Mouse (Mus musculus) cerebellum, postnatal 36 days (tissue): ENCODE data around the gene Dedd2.

Source experiments
- DNase-seq, 2 experiments: peaks; one replicate each; pipeline ENCODE4 v3.0.0; 2021 to 2022; ENCODE audit warnings: mixed read lengths in 2 of 2

Dedd2 gene

GRCm38 (mm10) chr7:25246079-25246758 is 25.8 kb upstream of the Dedd2 start:
- DNase-seq = peak in 1 of 2 experiments; percentile 55

DNA sequence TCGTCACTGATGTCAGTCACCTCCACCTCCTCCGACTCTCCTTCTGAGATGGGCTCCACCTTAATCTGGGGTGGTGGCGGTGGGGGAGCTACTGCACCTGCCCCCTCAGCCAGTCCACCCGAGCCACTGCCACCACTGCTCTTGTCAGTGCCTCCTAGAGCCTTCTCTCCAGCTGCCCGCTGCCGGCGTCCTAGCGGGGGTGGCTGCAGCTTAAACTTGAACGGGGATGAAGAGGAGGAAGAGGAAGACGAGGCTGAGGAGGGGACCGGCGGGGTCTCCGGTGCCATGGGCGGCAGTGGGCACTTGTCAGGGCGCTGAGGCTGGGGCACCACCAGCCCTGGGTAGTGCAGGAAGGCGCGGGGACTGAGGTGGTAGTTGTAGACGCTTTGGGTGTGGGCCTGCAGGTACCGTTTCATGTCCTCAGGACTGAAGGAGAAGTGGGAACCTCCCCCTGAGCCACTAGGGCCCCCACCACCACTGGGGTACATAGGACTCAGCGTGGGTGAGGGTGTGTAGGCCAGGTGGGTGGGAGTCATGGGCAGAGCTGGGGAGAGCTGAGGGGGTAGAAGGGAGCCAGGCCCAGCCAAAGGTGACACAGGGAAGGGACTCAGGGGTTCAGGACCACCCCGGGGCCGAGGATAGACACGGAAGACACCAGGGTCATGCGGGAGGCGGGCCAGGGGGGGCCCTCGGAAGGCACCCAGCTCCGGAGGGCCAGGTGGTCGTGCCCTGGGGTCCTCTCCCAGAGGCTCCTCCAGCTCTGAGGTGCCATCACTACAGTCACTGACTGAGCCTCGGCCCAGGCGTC is 24.4 kb upstream of the Dedd2 start:
- no peak for DNase-seq

DNA sequence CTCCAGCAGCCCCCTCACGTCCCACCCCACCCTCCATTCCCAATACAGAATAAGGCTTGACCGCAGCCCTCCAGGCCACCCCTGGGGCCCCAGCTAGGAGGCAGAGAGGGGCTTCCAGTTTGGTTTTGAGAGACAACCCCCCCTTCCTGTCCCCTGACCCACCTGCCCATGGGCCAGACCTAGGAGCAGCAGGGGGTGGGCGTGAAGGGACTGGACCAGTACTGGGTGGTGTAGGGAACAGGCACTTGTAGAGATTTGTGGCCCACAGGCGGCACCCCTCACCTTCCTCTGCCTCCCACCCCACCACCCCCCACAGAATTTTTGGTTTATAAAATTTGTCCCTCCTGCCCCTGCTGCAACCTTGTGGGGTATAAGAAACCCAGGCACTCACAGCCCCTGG is 22.9 kb upstream of the Dedd2 start:
- no peak for DNase-seq

DNA sequence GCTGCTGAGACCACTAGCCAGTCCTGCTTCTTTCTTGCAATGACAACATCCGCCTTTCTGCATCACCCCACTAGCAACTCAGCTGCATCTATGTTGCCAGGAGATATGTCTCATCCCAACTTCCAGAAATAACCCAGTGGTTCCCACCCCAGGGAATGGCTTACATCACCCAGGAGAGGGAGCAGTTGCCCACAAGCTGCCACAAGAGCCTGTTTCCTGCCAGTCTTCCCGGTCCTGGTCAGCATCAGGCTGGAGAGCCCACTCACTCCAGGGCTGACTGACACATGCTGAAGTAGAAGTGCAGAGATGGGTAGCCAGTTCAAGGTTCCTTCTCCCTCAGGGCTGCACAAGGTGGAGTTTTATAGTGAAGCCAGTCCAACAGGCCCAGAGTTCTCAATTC is 20.6 kb upstream of the Dedd2 start:
- peak; percentile 49 to 58 for DNase-seq

DNA sequence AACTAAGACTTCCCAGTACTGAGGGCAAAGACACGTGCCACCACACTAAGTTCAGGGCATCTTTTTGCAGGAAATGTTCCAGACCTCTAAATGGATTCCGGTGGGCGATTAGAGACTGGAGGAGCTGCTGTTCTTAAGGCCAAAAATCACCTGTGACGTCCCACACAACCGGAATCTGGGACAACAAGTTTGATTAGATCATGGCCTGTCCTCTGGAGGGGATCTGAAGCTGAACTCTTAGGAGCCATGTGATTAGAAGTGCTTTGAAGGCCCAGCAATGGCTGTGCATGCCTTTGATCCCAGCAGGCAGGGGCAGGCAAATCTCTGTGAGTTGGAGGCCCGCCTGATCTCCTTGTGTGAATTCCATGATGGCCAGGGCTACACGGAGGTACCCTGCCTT is 20.2 kb upstream of the Dedd2 start:
- DNase-seq = no peak

DNA sequence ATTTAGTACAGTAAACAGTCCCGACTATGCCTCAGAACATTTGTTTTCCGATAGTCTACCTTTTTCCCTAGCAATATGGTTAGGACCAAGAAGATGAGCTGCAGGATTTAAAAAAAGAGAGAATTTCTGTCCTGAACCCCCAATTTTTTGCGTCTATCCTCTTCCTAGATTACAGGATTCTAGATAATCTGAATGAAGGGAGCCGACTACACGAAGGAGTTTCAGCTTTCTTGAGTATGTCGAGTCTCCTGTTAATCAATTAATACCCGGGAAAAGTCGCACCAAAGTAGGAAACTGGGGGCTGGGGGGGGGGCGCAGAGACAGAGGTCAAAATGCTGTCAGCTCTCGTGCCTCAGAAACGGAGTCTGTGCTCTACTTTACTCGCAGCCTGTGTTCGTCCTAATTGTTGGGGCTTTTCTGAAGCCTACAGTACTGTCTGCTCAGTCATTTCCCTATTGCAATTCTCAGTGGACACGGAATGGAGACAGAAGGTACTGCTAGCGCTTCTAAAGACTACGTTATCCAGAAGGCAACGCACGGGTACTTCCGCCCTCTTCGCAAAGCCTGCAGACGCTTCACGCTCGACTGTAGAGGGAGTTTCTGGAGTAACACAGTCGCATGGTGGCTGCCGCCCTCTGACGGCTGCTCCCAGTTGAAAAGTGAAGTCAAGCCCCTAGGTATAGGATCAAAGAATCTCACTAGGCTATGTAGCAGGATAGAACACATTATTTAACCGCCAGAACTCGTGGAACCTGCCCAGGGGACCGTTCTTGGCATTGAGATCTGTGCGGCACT is 18.6 kb upstream of the Dedd2 start:
- peak; percentile 84 to 85 for DNase-seq

- peak; percentile 92 to 97 for DNase-seq
Measured at GRCm38 (mm10) chr7:25238015-25238706, 17.7 kb upstream of the Dedd2 start.

GRCm38 (mm10) chr7:25237249-25238014 is 17.0 kb upstream of the Dedd2 start, which contains the start of gene Gsk3a:
Gsk3a (minus strand) TSS chr7:25237851.
- peak; percentile 98 to 99 for DNase-seq

GRCm38 (mm10) chr7:25235526-25235925 is 15.1 kb upstream of the Dedd2 start:
- DNase-seq = no peak

DNA sequence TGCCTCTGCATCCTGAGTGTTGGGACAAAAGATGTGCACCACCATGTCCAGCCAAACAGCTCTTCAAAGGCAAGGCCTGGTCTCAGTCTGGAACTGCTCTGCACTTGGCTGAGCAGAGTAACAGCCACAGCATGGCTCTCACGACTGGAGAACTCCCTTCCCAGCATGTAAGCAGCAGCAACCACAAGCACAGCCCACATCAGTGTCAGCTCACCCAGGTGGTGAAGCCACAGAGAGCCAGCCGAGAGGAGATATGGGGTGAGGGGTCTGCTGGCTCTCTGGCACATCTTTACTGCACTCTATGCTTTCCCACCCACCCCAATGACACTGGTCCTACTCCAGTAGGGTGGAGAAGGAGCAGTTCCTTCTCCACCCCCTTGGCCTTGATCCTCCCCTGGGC is 12.6 kb upstream of the Dedd2 start:
- no peak for DNase-seq

DNA sequence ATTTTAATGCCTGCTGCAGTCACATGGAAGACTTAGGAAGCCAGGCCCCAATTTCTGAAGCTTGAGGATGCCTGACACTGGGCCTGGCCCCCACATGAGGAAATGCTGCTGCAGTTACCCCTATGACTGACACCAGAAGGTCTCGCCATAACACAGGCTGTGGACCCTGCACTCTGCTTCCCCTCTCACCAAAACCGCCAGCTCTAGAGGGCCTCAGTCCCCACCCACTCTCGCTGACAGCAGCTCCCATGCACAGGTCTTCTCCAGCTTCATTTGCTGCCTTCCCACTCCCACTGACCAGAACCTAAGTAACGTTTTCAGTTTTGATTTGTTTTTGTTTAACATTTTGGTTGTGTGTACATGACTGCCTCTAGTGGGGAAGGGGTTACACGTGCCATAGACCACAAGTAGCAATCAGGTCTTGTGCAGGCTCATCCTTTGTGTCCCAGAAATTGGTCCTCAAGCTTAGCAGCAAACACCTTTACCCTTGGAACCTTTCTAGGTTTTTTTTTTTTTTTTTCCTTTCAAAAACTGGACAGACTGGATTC is 11.8 kb upstream of the Dedd2 start:
- DNase-seq = no peak

GRCm38 (mm10) chr7:25230690-25231285 is 10.4 kb upstream of the Dedd2 start:
- no peak for DNase-seq

- no peak for DNase-seq
Measured at GRCm38 (mm10) chr7:25227523-25228300, 7.3 kb upstream of the Dedd2 start.

GRCm38 (mm10) chr7:25222275-25222967 is 2.0 kb upstream of the Dedd2 start:
- no peak for DNase-seq

DNA sequence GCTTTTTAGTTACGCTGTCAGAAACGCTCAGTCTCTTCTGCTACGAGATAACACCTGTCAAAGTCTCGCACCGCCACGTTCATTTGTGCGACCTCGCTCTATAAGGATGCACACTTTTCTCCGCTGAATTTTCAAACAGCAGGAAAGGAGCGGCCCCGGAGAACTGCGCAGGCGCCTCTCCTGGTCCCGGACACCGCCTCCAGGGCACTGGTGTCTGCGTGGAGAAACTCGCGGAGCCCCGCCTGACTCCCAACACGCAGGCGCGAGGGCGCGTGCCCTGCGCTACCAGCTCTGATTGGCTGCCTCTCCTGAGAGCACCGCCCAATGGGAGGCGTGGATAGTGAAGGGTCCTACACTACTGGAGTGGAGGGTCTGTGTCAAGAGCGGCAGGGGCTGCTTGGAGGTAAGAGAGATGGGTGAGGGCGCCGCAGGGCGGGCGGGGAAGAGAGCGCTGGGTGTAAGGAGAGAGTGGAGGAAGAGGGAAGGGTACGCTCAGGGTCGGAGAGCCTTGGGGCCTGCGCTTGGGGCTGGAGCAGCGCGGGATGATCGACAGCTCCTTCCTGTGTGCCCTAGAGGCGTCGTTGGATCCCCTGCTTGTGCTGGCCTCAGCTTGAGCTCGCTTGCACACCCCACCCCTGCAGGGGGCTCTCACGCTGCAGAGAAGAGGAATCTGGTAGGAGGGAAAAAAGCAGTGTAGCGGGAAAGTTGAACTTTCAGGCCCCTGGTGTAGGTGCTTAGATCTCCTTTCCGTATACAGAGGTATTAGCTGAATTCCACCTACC is 878 bp upstream of the Dedd2 start, which contains the start of gene Zfp526:
Zfp526 (plus strand) TSS at position 324 of the 782 bp plus-strand sequence.
- peak; percentile 94 to 98 for DNase-seq

DNA sequence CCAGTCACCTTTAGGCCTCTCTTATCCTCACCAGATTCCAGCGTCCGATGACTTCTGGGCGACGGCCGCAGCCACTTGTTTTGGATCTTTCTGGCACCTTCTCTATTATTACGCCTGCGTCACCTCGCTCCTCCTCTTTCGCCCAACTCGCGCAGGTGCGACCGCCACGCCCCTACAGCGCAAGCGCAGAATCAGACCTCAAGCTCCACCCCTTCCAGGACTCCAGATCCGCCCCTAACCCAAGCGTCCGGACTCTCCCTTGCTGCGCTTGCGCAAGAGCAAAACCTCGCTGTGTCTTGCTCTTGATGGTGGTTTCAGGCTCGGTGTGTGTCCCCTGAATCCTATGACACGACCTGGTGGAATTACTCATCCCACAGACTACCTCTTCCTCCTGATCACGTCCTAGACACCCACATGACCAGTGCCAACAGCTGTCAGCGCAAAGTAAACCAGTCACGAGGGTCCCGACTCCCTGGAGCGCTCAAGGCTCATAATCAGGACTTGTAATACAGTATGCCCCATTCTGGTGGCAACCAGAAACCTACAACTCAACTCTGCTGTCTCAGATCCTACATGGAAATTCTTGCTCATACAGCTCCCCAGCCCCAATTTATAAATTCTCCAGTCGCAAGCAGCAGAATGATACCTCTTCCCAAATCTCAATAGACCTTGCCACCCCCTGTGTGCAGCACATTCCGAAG is 509 bp downstream of the Dedd2 start:
- DNase-seq = peak; percentile 94 to 96

DNA sequence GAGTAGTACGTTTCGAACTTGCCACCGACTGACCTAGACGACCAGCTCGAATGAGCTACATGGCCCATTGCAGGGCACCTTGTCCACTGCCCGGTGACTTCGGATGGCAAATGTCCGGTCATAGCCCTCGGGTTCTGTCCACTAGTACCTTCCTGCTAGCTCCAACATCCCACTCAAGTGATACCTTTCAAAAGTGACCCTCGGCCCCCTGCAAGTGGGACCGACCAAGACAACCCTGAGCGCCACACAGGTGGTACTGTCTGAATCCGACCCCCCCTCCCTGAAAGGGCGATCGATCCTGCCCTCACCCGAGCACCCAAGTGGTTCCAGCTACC is 1.0 kb downstream of the Dedd2 start:
- DNase-seq = no peak

DNA sequence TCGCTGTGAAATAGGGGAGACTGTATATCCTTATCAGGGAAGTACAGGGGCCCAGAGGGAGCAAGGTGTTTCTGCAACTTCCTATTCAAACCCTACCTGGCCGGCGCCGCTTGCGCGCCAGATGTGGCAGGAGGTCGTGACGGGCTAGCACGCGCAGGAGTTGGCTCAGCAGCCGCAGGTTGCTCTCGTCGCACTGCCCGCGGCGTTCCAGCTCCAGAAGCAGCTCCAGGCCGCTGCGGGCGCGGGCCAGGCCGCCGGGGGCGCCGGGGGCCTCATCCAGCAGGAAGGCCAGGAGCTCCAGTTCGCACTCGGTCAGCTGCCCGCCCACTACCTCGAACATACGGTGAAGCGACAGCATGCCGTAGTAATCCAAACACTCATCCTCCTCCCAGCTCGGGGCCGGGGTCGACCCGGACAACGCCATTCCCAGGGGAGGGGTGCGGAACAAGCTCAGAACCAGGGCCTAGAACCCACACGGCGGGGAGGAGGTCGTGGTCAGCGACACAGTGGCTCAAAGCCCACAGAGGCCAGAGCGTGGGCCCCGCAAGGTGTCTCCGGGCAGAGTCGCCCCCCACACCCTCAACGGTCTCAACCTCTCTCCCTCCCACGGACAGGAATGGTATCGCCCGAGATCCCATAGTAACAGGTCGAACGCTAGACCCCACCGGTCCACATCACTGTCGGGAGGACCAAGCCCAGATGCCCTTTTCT is 1.6 kb downstream of the Dedd2 start:
- peak; percentile 53 to 55 for DNase-seq
